9 mouse cellular contexts compared by ENCODE assay signal in genomic region chr4:134512798-134513197, GRCm38 (mm10). TPM values are rescaled to one million over a fixed set of nuclear protein-coding genes. Genes with fewer than 3 reads are reported as not detected.
DNase-seq lines count a peak whose midpoint lies in the region; ATAC-seq and TF ChIP-seq lines count a peak whose summit lies in the region.
"Had no signal": no experiment of that assay in that cellular context is flagged by ENCODE, and none has a peak within 500 bp of the region (broad histone marks: within the 10 kb centered on the region; RNA-seq: fewer than 3 reads in every experiment).

No protein-coding gene starts in this region.

- TF ChIP-seq CTCF in spleen, adult 2 months (IDR thresholded peaks at IDR 0.05; ENCODE audit: extremely low read depth, insufficient read depth, insufficient read length, insufficient replicate concordance), result peak; percentile 16; the same call in 1 of the 2 replicates

- ATAC-seq in forebrain, embryonic 11.5 days (replicated peaks; ENCODE audit: low FRiP score), result no peak
- ATAC-seq: Patski had no signal

- peak overlapping the region; percentile 33; the same call in 1 of the 2 replicates for H3K4me2 ChIP-seq in forebrain, embryonic 11.5 days (ENCODE audit: low read depth, low read length, severe bottlenecking)

- H3K4me3 ChIP-seq in spleen, adult 2 months (ENCODE audit: extremely low read depth, insufficient read depth, insufficient read length), result peak overlapping the region; percentile 6; the same call in 1 of the 2 replicates
- H3K4me3 ChIP-seq in forebrain, embryonic 11.5 days (ENCODE audit: low read depth, low read length), result peak overlapping the region; percentile 17; the same call in 1 of the 2 replicates

- WGBS in spleen, adult 2 months, result 6% methylated on average over 15 of the region's 15 CpGs
- WGBS in forebrain, embryonic 11.5 days, result 40% methylated on average over 14 of the region's 15 CpGs

- intact Hi-C loops in heart, postnatal 14 days (cut with DNase I), result no loop called here

- no peaks in the 10 kb centered on the region; the same call in 1 of the 2 replicates for H3K36me3 ChIP-seq in spleen, adult 2 months (ENCODE audit: control insufficient read depth, insufficient read depth, low read length)
- H3K36me3 ChIP-seq in forebrain, embryonic 11.5 days (ENCODE audit: control insufficient read depth, insufficient read depth, low read length), result no peaks in the 10 kb centered on the region

- 0 out of 2 replicates have a peak, but pooled peaks cover 1% of the 10 kb centered on the region for H3K27me3 ChIP-seq in spleen, adult 2 months (ENCODE audit: control insufficient read depth, insufficient read depth, low read length)
- H3K27me3 ChIP-seq in forebrain, embryonic 11.5 days (ENCODE audit: control insufficient read depth, insufficient read depth, low read length), result no peaks in the 10 kb centered on the region
- H3K27me3 ChIP-seq: Patski had no signal

- no peak overlapping the region for H3K27ac ChIP-seq in spleen, adult 2 months (ENCODE audit: insufficient read depth, low read length)
- no peak overlapping the region for H3K27ac ChIP-seq in forebrain, embryonic 11.5 days (ENCODE audit: low read depth, low read length)

- H3K4me1 ChIP-seq in spleen, adult 2 months (ENCODE audit: control insufficient read depth, insufficient read depth, insufficient read length), result peaks cover 6% of the 10 kb centered on the region; the same call in 1 of the 2 replicates
- H3K4me1 ChIP-seq in forebrain, embryonic 11.5 days (replicated peaks; ENCODE audit: control insufficient read depth, insufficient read depth, low read length), result peaks cover 4% of the 10 kb centered on the region; the same call in 1 of the 2 replicates

- no peak for TF ChIP-seq POLR2A in spleen, adult 2 months (IDR thresholded peaks at IDR 0.05; ENCODE audit: low read depth, low read length)

- peak in 1 of 2 experiments; percentile 41 for DNase-seq in spleen, adult 2 months (ENCODE audit: low read depth in 1 of 2, low spot score in 2 of 2)
- no peak for DNase-seq in spleen, adult 12 weeks (ENCODE audit: low spot score)
- DNase-seq in forebrain, embryonic 11.5 days (ENCODE audit: low spot score), result peak; percentile 74
- peak; percentile 73 to 85 for DNase-seq in heart, postnatal 14 days
- DNase-seq in kidney, postnatal 25 days, result peak; percentile 84 to 86
- peak; percentile 88 for DNase-seq in lung, postnatal 36 days
- DNase-seq in spleen, postnatal 10 days (ENCODE audit: low spot score in 2 of 2), result peak; percentile 57 to 83
- no peak for DNase-seq in c-Kit-positive CD71-positive TER-119-positive erythroid progenitor cells, embryonic 14.5 days (ENCODE audit: low spot score)

- H3K9ac ChIP-seq in forebrain, embryonic 11.5 days (ENCODE audit: low read length), result 0 out of 2 replicates have a peak overlapping the region, but pooled peaks have one; percentile 12

- no peaks in the 10 kb centered on the region for H3K9me3 ChIP-seq in forebrain, embryonic 11.5 days (ENCODE audit: control insufficient read depth, low read length)

RNA-seq across cellular contexts. Expression of gene Aunip, which starts 2.0 kb away (rescaled TPM):
- 0.39 and 0.80 TPM in 2 replicates for polyA plus RNA-seq in spleen, adult 2 months (2012; rRNA removed)
- polyA plus RNA-seq in forebrain, embryonic 11.5 days (2014; fragmentation: Nextera tagmentation; extraction: Ambion mirVana), result 8.7 and 9.3 TPM in 2 replicates
- under 1 TPM in 1 of 2 experiments, not detected in 1; 0.68 TPM for total RNA-seq in heart, postnatal 14 days (2021)

RNA-seq across cellular contexts. Expression of gene Paqr7, which starts 16.3 kb away (rescaled TPM):
- 29.4 and 36.2 TPM in 2 replicates for polyA plus RNA-seq in spleen, adult 2 months (2012; rRNA removed)
- polyA plus RNA-seq in forebrain, embryonic 11.5 days (2014; fragmentation: Nextera tagmentation; extraction: Ambion mirVana), result 1.3 and 1.5 TPM in 2 replicates
- total RNA-seq in heart, postnatal 14 days (2021), result 10 to 100 TPM; 15.5 to 19.6 TPM

RNA-seq across cellular contexts. Expression of gene Mtfr1l, which starts 22.4 kb away (rescaled TPM):
- polyA plus RNA-seq in spleen, adult 2 months (2012; rRNA removed), result 37.4 and 55.2 TPM in 2 replicates
- 132 and 135 TPM in 2 replicates for polyA plus RNA-seq in forebrain, embryonic 11.5 days (2014; fragmentation: Nextera tagmentation; extraction: Ambion mirVana)
- total RNA-seq in heart, postnatal 14 days (2021), result 100 to 1,000 TPM; 162 to 167 TPM

RNA-seq across cellular contexts. Expression of gene Selenon, which starts 39.2 kb away (rescaled TPM):
- polyA plus RNA-seq in spleen, adult 2 months (2012; rRNA removed), result 8.0 and 8.3 TPM in 2 replicates
- 38.5 and 47.9 TPM in 2 replicates for polyA plus RNA-seq in forebrain, embryonic 11.5 days (2014; fragmentation: Nextera tagmentation; extraction: Ambion mirVana)
- total RNA-seq in heart, postnatal 14 days (2021), result 10 to 100 TPM; 26.1 to 27.9 TPM

RNA-seq across cellular contexts. Expression of gene Stmn1, which starts 44.7 kb away (rescaled TPM):
- polyA plus RNA-seq in spleen, adult 2 months (2012; rRNA removed), result 13.8 and 17.1 TPM in 2 replicates
- 3,131 and 3,150 TPM in 2 replicates for polyA plus RNA-seq in forebrain, embryonic 11.5 days (2014; fragmentation: Nextera tagmentation; extraction: Ambion mirVana)
- 10 to 100 TPM; 50.0 to 79.2 TPM for total RNA-seq in heart, postnatal 14 days (2021)

Comparison
In these comparisons a context has a peak if more than half of its experiments do, and no peak if none do; other contexts are left out.
1. DNase-seq: peak in forebrain, embryonic 11.5 days (single experiment), heart, postnatal 14 days (2 of 2), kidney, postnatal 25 days (2 of 2), lung, postnatal 36 days (single experiment) and spleen, postnatal 10 days (2 of 2); none in spleen, adult 12 weeks (single experiment) and c-Kit-positive CD71-positive TER-119-positive erythroid progenitor cells, embryonic 14.5 days (single experiment).
2. RNA of gene Paqr7, which starts 16.3 kb away (polyA plus RNA-seq): 29.4 to 36.2 TPM in spleen, adult 2 months; 1.3 to 1.5 TPM in forebrain, embryonic 11.5 days; every median in the first group is over 10 times any median in the second.